ENCODE assay signal across 7 mouse cellular contexts in the genomic region with DNA sequence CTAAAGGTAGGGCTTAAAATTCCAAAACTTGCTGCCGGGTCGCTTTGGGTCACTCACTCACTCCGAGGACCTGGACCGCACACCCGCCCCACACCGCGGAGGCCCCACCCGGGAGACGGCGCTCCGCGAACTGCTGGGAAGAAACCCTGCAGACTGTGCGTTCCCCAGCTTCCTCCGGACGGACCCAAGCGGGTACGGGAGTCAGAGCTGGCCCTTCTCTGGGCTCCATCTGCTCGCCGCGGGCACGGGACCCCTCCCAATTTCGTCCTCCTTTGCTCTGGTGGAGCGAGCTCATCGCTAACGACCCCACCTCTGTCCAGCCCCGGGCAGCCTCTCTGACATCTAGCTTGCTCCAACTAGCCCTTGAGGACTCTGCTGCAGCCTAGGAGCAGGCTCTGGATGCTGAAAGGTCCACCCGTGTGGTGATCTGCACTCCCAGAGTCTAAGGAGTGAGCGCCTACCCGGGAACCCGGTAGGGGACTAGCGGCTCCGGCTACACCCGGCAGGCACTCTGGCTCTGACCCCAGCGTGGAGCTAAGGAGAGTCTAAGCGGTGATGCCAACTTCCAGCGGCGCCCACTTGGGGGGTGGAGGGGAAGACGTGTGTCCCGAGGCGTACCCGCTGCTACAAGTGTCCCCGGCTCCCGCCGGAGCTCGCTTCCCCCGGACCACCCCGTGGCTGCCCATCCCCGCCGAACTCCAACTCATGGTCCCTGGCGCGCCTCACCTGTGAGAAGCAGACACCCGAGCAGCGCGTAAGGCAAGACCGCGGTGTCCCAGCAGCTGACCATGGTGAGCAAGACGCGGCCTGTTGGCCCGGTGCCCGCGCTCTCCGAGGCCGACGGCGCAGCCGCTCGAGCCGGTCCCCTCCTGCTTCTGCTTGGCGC. TPM values are rescaled to one million over a fixed set of nuclear protein-coding genes. Genes with fewer than 3 reads are reported as not detected.
DNase-seq lines count a peak whose midpoint lies in the region; ATAC-seq and TF ChIP-seq lines count a peak whose summit lies in the region.

No protein-coding gene starts in this region.

- H3K9me3 ChIP-seq in ES-E14 (ENCODE audit: control insufficient read depth, insufficient read depth, low read depth, low read length) = no peaks in the 10 kb centered on the region
- H3K9me3 ChIP-seq in forebrain, embryonic 11.5 days (ENCODE audit: control insufficient read depth, low read length) = no peaks in the 10 kb centered on the region
- no peaks in the 10 kb centered on the region for H3K9me3 ChIP-seq in hindbrain, embryonic 12.5 days (replicated peaks)
- H3K9me3 ChIP-seq in liver, embryonic 14.5 days (ENCODE audit: control insufficient read depth, low read length) = no peaks in the 10 kb centered on the region
- H3K9me3 ChIP-seq in neural tube, embryonic 12.5 days = no peaks in the 10 kb centered on the region

- no peak for TF ChIP-seq EP300 in liver, embryonic 14.5 days (IDR thresholded peaks at IDR 0.05; ENCODE audit: low read depth)

- no peaks in the 10 kb centered on the region for H3K4me1 ChIP-seq in ES-E14 (ENCODE audit: control insufficient read depth in 2 of 2, insufficient read depth in 2 of 2, low read length in 2 of 2, poor library complexity in 1 of 2)
- peaks cover 10% of the 10 kb centered on the region; the same call in 1 of the 2 replicates for H3K4me1 ChIP-seq in forebrain, embryonic 11.5 days (replicated peaks; ENCODE audit: control insufficient read depth, insufficient read depth, low read length)
- H3K4me1 ChIP-seq in hindbrain, embryonic 12.5 days = peaks cover 20% of the 10 kb centered on the region
- 0 out of 4 replicates have a peak, but pooled peaks cover 0 to 1% of the 10 kb centered on the region in 2 experiments for H3K4me1 ChIP-seq in liver, embryonic 14.5 days (replicated peaks; ENCODE audit: control insufficient read depth in 2 of 2, insufficient read depth in 2 of 2, low read length in 1 of 2)
- peaks cover 16% of the 10 kb centered on the region for H3K4me1 ChIP-seq in neural tube, embryonic 12.5 days

- H3K4me3 ChIP-seq in ES-E14 (ENCODE audit: insufficient read depth in 1 of 2, low read depth in 1 of 2, low read length in 2 of 2, poor library complexity in 1 of 2, severe bottlenecking in 1 of 2) = peak overlapping the region; percentile 53 to 60
- peak overlapping the region; percentile 33 for H3K4me3 ChIP-seq in forebrain, embryonic 11.5 days (ENCODE audit: low read depth, low read length)
- H3K4me3 ChIP-seq in hindbrain, embryonic 12.5 days = peak overlapping the region; percentile 40
- peak overlapping the region; percentile 0 to 26 for H3K4me3 ChIP-seq in liver, embryonic 14.5 days (ENCODE audit: insufficient read depth in 1 of 2, low read depth in 2 of 2, low read length in 2 of 2)
- peak overlapping the region; percentile 35 for H3K4me3 ChIP-seq in neural tube, embryonic 12.5 days

- peak overlapping the region; percentile 52 for H3K4me2 ChIP-seq in forebrain, embryonic 11.5 days (ENCODE audit: low read depth, low read length, severe bottlenecking)
- H3K4me2 ChIP-seq in hindbrain, embryonic 12.5 days (replicated peaks) = peak overlapping the region; percentile 67
- H3K4me2 ChIP-seq in liver, embryonic 14.5 days (ENCODE audit: low read depth) = peak overlapping the region; percentile 28
- H3K4me2 ChIP-seq in neural tube, embryonic 12.5 days (replicated peaks) = peak overlapping the region; percentile 64

- WGBS in forebrain, embryonic 11.5 days = under 1% methylated on average over 69 of the region's 69 CpGs
- under 1% methylated on average over 68 of the region's 69 CpGs for WGBS in hindbrain, embryonic 12.5 days
- WGBS in liver, embryonic 14.5 days (ENCODE audit: insufficient replicate concordance) = under 1% methylated on average over 66 of the region's 69 CpGs
- WGBS in neural tube, embryonic 12.5 days = under 1% methylated on average over 69 of the region's 69 CpGs

- H3K36me3 ChIP-seq in ES-E14 (ENCODE audit: control insufficient read depth, insufficient read depth, low read length, poor library complexity, severe bottlenecking) = no peaks in the 10 kb centered on the region
- no peaks in the 10 kb centered on the region for H3K36me3 ChIP-seq in forebrain, embryonic 11.5 days (ENCODE audit: control insufficient read depth, insufficient read depth, low read length)
- no peaks in the 10 kb centered on the region for H3K36me3 ChIP-seq in hindbrain, embryonic 12.5 days
- no peaks in the 10 kb centered on the region for H3K36me3 ChIP-seq in liver, embryonic 14.5 days (replicated peaks; ENCODE audit: control insufficient read depth, insufficient read depth, low read depth)
- H3K36me3 ChIP-seq in neural tube, embryonic 12.5 days = no peaks in the 10 kb centered on the region

- H3K27ac ChIP-seq in ES-E14 (ENCODE audit: insufficient read depth, low read depth, low read length, poor library complexity, severe bottlenecking) = no peak overlapping the region
- H3K27ac ChIP-seq in forebrain, embryonic 11.5 days (ENCODE audit: low read depth, low read length) = no peak overlapping the region
- no peak overlapping the region for H3K27ac ChIP-seq in hindbrain, embryonic 12.5 days
- no peak overlapping the region for H3K27ac ChIP-seq in liver, embryonic 14.5 days
- H3K27ac ChIP-seq in neural tube, embryonic 12.5 days = no peak overlapping the region

- DNase-seq in 3134 (ENCODE audit: extremely low read depth, insufficient read length, low spot score) (peak; percentile 85), ES-E14 (ENCODE audit: low read depth, low spot score) (no peak)
- peak; percentile 75 for DNase-seq in forebrain, embryonic 11.5 days (ENCODE audit: low spot score)
- DNase-seq in liver, embryonic 14.5 days (ENCODE audit: low read depth in 3 of 3, low spot score in 3 of 3) = no peak
- no peak for DNase-seq in frontal cortex, postnatal 14 days (ENCODE audit: low spot score in 2 of 2)

- ATAC-seq in forebrain, embryonic 11.5 days (replicated peaks; ENCODE audit: low FRiP score) = peak; percentile 62
- peak; percentile 75 for ATAC-seq in hindbrain, embryonic 12.5 days (ENCODE audit: low FRiP score)
- ATAC-seq in liver, embryonic 14.5 days (ENCODE audit: insufficient read depth) = no peak
- peak; percentile 75 for ATAC-seq in neural tube, embryonic 12.5 days (ENCODE audit: low FRiP score, low read depth)

- in situ Hi-C loops in ES-E14 (cut with MboI; ENCODE audit: low sequenced_read_pairs in 2 of 2, unreplicated experiment in 2 of 2) = no loop called here

- peak overlapping the region; percentile 46 for H3K9ac ChIP-seq in ES-E14 (ENCODE audit: insufficient read depth, low read depth, low read length, poor library complexity, severe bottlenecking)
- H3K9ac ChIP-seq in forebrain, embryonic 11.5 days (ENCODE audit: low read length) = no peak overlapping the region
- peak overlapping the region; percentile 51; the same call in 1 of the 2 replicates for H3K9ac ChIP-seq in hindbrain, embryonic 12.5 days
- no peak overlapping the region; the same call in 1 of the 2 replicates for H3K9ac ChIP-seq in liver, embryonic 14.5 days (replicated peaks)
- peak overlapping the region; percentile 26 for H3K9ac ChIP-seq in neural tube, embryonic 12.5 days

- TF ChIP-seq CTCF in liver, embryonic 14.5 days (IDR thresholded peaks at IDR 0.05; ENCODE audit: low read depth) = no peak

- H3K27me3 ChIP-seq in forebrain, embryonic 11.5 days (ENCODE audit: control insufficient read depth, insufficient read depth, low read length) = peaks cover 74% of the 10 kb centered on the region
- peaks cover 90% of the 10 kb centered on the region for H3K27me3 ChIP-seq in hindbrain, embryonic 12.5 days
- H3K27me3 ChIP-seq in liver, embryonic 14.5 days (ENCODE audit: control insufficient read depth, insufficient read depth, low read length) = peaks cover 70% of the 10 kb centered on the region
- H3K27me3 ChIP-seq in neural tube, embryonic 12.5 days (replicated peaks) = peaks cover 89% of the 10 kb centered on the region

TF ChIP-seq in ES-E14, 5 proteins besides CTCF, POLR2A, EP300 and RAD21:
- TF ChIP-seq ZC3H11A (IDR thresholded peaks at IDR 0.05; ENCODE audit: borderline replicate concordance, low read depth, low read length) (no peak), ZNF384 (IDR thresholded peaks at IDR 0.05; ENCODE audit: low read depth, low read length) (no peak), HCFC1 (IDR thresholded peaks at IDR 0.05; ENCODE audit: borderline replicate concordance, insufficient read depth, low read length) (no peak; the same call in 1 of the 2 replicates), CHD2 (IDR thresholded peaks at IDR 0.05; ENCODE audit: low read depth, low read length) (no peak), MAFK (IDR thresholded peaks at IDR 0.05; ENCODE audit: insufficient read depth, low read depth, low read length) (no peak)

RNA-seq across cellular contexts. Expression of gene Flt1, which starts 0.6 kb away (rescaled TPM):
- 5.1 and 5.2 TPM in 2 replicates for total RNA-seq in ES-E14 (2012; rRNA removed)
- 10.1 and 11.9 TPM in 2 replicates for polyA plus RNA-seq in forebrain, embryonic 11.5 days (2014; fragmentation: Nextera tagmentation; extraction: Ambion mirVana)
- 12.2 and 14.6 TPM in 2 replicates for polyA plus RNA-seq in hindbrain, embryonic 12.5 days (2016; fragmentation: Nextera tagmentation; extraction: Ambion mirVana)
- polyA plus RNA-seq in liver, embryonic 14.5 days (2012; rRNA removed) = 0.84 and 1.1 TPM in 2 replicates
- 1.9 and 2.4 TPM in 2 replicates for polyA plus RNA-seq in liver, embryonic 14.5 days (2014; fragmentation: Nextera tagmentation; extraction: Ambion mirVana)
- polyA plus RNA-seq in neural tube, embryonic 12.5 days (2016; fragmentation: Nextera tagmentation; extraction: Ambion mirVana) = 12.5 and 15.6 TPM in 2 replicates

Comparison
In these comparisons a context has a peak if more than half of its experiments do, and no peak if none do; other contexts are left out.
1. DNase-seq: peak in 3134 (single experiment) and forebrain, embryonic 11.5 days (single experiment); none in ES-E14 (single experiment), liver, embryonic 14.5 days (0 of 3) and frontal cortex, postnatal 14 days (0 of 2).
2. H3K9ac ChIP-seq: peak in ES-E14 (single experiment), hindbrain, embryonic 12.5 days (single experiment) and neural tube, embryonic 12.5 days (single experiment); none in forebrain, embryonic 11.5 days (single experiment) and liver, embryonic 14.5 days (single experiment).
3. Peak in every context shown above with its lines, with median percentiles within 50 percentile points of each other: H3K4me3 ChIP-seq and H3K4me2 ChIP-seq.